Mouse (Mus musculus): ENCODE measurements at regions not wholly inside any gene's neighbourhood (a gene's known extent, or its start where the extent isn't known, plus 50 kb on each side); places are given as distances from the start of the nearest gene placed in this dataset.

- DNase-seq (ENCODE audit: extremely low spot score, low spot score): no peak
These were observed 604.4 kb upstream of the Nrp1 start for GRCm38 (mm10) chr8:127753793-127754565.

GRCm38 (mm10) chr8:127757396-127757795, 601.0 kb upstream of the Nrp1 start:
- DNase-seq (ENCODE audit: extremely low spot score, low spot score): no peak

- DNase-seq (ENCODE audit: extremely low spot score, low spot score): no peak
These were observed 598.5 kb upstream of the Nrp1 start for GRCm38 (mm10) chr8:127759906-127760305.

- DNase-seq (ENCODE audit: extremely low spot score, low spot score): no peak
These were observed 593.2 kb upstream of the Nrp1 start for GRCm38 (mm10) chr8:127765199-127765598.

GRCm38 (mm10) chr8:127768311-127768710, 590.1 kb upstream of the Nrp1 start:
- DNase-seq (ENCODE audit: extremely low spot score, low spot score): no peak

DNA sequence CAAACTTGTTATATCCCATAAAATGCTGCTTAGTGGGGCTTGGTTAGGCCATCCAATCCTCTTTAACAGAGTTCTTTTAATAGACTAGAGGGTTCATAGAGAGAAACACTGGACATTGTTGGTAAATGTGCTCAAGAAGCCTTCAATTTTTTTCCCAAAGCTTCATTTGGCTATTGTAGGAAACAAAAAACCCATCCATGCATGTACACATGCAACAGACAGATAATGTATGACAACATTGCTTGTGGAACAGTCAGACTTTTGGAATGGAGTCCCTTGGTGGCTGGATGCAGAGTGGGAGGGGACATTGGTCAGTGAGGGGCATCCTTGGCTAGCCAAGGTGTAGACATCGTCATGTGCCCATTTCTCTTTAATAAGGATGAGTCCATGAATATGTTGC, 588.8 kb upstream of the Nrp1 start:
- no peak for DNase-seq (ENCODE audit: extremely low spot score, low spot score)

GRCm38 (mm10) chr8:127771781-127772180, 586.6 kb upstream of the Nrp1 start:
- DNase-seq (ENCODE audit: extremely low spot score, low spot score): no peak

DNA sequence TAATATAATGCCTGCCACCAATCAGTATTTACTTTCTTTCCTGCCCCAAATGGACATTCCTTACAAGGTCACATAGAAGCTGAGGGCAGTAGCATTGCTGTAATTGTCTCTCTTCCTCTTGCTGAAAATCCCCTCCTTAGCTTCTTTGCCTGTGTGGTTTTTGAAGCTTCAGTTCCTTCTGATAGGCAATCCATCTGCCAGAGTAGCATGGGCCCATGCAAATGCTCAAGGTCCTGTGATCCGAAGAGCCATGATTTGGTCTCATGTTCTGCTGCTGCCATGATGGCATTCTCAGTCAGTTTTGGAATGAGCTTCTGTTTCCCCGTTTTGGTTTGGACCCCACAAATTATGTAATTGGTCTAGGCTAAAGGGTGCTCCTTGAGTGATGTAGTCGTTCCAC, 586.0 kb upstream of the Nrp1 start:
- no peak for DNase-seq (ENCODE audit: extremely low spot score, low spot score)

DNA sequence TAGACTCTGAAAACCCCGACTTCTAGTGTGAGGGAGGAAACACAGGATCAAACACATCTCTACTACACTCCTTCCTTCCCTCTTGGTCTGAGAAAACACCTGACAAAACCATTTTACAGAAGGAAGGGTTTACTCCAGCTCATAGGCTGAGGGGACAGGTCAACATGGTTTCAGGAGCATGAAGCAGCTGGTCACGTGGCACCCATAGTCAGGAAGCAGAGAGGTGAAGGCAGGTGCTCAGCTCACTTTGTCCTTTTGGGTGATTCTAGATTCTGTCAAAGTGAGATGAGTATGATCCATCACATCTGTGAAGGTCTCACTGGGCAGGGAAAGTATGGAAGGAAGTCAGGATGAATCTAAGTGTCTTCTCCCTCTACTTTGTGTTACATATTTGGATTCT, 585.5 kb upstream of the Nrp1 start:
- no peak for DNase-seq (ENCODE audit: extremely low spot score, low spot score)

GRCm38 (mm10) chr8:127774642-127775041, 583.8 kb upstream of the Nrp1 start:
- DNase-seq (ENCODE audit: extremely low spot score, low spot score): no peak

DNA sequence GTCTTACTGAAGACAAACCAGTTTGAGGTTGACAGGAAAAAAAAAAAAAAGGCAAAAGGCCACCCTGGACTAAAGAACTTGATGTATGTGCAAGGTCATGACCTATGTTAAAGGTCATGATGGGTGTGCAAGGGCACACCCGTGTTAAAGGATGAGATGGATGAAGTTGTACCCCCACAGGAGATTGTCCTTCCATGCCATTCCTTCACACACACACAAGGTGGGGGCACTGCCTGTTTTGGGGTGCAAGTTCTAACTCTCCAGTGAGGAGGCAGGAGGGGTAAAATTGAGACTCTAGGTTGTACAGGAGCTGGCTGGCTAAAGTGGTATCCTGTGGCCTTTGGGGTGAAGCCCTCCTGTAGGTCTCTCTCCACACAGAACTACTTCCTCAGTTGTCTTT, 583.2 kb upstream of the Nrp1 start:
- no peak for DNase-seq (ENCODE audit: extremely low spot score, low spot score)

GRCm38 (mm10) chr8:127775747-127776146, 582.7 kb upstream of the Nrp1 start:
- DNase-seq (ENCODE audit: extremely low spot score, low spot score): no peak

GRCm38 (mm10) chr8:127778352-127779020, 579.9 kb upstream of the Nrp1 start:
- DNase-seq (ENCODE audit: extremely low spot score, low spot score): peak; percentile 37

- DNase-seq (ENCODE audit: extremely low spot score, low spot score): no peak
These were observed 579.2 kb upstream of the Nrp1 start for GRCm38 (mm10) chr8:127779021-127779689.

GRCm38 (mm10) chr8:127780596-127780995, 577.8 kb upstream of the Nrp1 start:
- no peak for DNase-seq (ENCODE audit: extremely low spot score, low spot score)

- DNase-seq (ENCODE audit: extremely low spot score, low spot score): no peak
These were observed 577.4 kb upstream of the Nrp1 start for GRCm38 (mm10) chr8:127781011-127781410.

DNA sequence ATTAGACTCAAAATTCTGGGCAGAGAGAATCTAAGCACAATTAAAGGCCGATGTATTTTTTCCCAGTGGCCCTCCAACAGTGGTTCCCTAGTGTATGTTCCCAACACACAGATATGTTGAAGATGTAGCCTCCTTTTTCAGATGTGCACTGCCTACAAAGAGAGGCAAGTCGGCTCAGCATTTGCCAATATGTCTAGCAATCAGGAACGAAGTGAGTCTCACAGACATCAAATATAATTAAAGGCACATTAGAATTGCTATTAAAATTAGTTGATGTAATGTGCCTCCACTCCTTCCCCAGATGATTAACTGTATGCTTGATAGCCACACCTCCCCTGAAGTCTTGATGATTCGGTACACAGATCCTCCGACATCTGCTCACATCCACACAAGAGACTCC, 565.8 kb upstream of the Nrp1 start:
- DNase-seq (ENCODE audit: extremely low spot score, low spot score): no peak

GRCm38 (mm10) chr8:127799849-127800471, 558.4 kb upstream of the Nrp1 start:
- DNase-seq (ENCODE audit: extremely low spot score, low spot score): no peak

DNA sequence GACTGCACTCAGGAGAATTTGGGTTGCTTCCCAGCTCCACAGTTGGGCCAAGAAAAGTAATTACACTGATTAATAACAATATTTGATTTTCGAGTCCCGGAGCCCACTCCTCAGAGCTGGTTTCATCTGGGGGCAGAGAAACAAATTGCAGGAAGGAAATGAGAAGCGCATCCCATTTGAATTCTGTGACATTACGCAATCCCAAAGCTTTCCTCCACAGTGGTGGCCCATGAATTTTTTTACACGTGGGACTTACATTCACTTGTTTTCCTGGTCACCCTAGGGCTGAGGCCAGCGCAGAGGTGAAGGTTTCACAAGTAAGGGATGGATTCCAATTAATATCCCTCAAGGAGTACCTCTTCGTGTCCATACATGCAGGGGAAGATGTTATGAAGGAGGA, 556.3 kb upstream of the Nrp1 start:
- no peak for DNase-seq (ENCODE audit: extremely low spot score, low spot score)

- no peak for DNase-seq (ENCODE audit: extremely low spot score, low spot score)
These were observed 555.6 kb upstream of the Nrp1 start for GRCm38 (mm10) chr8:127802661-127803333.

All from neural tube, embryonic 10.5 days (tissue).